Mouse (Mus musculus) mesoderm, embryonic 11.5 days (tissue): Measurements from ENCODE around the gene Sppl2b.
"Not testable (repeated sequence)": the region's sequence is repeated elsewhere in the genome, so short reads cannot be mapped to it uniquely, and the experiment has no call there.

Experiments
- DNase-seq: peaks from one replicate; pipeline ENCODE4 v3.0.0-alpha.2; 2012; ENCODE audit warnings: low read depth, low spot score

The Sppl2b gene

DNA sequence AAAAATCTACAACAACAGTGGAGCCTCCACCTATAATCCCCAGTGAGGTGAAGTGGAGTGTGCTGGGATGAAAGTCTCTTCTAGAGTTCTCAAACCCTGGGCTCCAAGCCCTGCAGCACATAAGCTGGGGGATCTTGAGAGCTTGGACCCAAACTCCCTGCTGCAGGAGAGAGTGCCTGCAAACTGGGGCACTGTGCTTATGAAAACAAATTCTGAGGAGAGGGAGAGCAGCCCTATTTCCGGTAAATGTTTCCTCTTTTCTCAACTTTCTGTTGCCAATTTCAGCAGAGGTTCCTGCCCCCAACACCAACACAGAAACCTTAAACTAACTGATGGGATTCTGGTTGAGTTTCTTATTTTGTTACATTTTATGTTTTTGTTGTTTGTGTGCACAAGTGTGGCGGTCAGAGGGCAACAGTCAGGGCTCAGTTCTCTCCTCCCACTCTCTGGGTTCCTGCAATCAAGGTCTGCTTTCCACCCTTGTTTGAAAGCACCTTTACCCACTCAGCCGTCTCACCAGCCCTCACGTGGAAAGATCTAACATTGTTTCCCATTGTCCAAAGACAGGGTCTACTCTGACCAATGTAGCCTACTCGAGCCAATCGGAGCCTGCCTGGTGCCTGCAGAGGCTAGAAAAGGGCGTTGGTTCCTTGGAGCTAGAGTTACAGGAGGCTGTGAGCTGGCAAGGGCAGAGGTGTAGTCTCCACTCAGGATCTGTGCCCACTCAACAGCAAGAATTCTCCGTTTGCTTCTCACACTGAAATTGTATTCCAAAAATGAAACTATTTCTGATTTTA, 31.0 kb upstream of the Sppl2b start:
- no peak for DNase-seq

GRCm38 (mm10) chr10:80824827-80825226, 30.2 kb upstream of the Sppl2b start:
- DNase-seq, result no peak

- DNase-seq, result peak; percentile 99
These were observed 28.7 kb upstream of the Sppl2b start, which contains the start of gene Oaz1 for GRCm38 (mm10) chr10:80826151-80827062. Gene Oaz1 (plus strand): TSS chr10:80826656.

- no peak for DNase-seq
These were observed 27.8 kb upstream of the Sppl2b start for GRCm38 (mm10) chr10:80827063-80827869.

GRCm38 (mm10) chr10:80827870-80828420, 27.1 kb upstream of the Sppl2b start:
- no peak for DNase-seq

GRCm38 (mm10) chr10:80828587-80828986, 26.5 kb upstream of the Sppl2b start:
- DNase-seq, result not testable (repeated sequence)

- DNase-seq, result no peak
These were observed 25.5 kb upstream of the Sppl2b start for GRCm38 (mm10) chr10:80829359-80830278.

GRCm38 (mm10) chr10:80831136-80831535, 23.9 kb upstream of the Sppl2b start:
- peak; percentile 84 for DNase-seq

- no peak for DNase-seq
These were observed 22.3 kb upstream of the Sppl2b start for GRCm38 (mm10) chr10:80832818-80833217.

DNA sequence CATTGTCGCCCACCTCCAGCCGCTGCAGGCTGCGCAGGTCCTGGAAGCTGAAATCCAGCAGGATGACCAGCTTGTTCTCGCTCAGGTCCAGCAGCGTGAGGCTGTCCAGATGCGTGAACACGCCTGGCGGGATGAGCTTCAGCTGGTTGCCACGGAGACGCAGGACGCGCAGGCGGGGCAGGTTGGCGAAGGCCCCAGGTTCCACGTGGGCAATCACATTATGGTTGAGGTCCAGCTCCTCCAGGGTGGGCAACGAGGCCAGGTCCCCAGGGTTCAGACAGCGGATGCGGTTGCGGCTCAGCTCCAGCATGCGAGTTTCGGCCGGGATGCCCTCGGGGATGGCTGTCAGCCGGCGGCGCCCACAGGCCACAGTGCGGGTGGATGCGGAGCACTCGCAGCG, 19.5 kb upstream of the Sppl2b start:
- no peak for DNase-seq

GRCm38 (mm10) chr10:80836949-80837379, 18.1 kb upstream of the Sppl2b start:
- DNase-seq, result no peak

- DNase-seq, result no peak
These were observed 17.2 kb upstream of the Sppl2b start for GRCm38 (mm10) chr10:80837827-80838226.

DNA sequence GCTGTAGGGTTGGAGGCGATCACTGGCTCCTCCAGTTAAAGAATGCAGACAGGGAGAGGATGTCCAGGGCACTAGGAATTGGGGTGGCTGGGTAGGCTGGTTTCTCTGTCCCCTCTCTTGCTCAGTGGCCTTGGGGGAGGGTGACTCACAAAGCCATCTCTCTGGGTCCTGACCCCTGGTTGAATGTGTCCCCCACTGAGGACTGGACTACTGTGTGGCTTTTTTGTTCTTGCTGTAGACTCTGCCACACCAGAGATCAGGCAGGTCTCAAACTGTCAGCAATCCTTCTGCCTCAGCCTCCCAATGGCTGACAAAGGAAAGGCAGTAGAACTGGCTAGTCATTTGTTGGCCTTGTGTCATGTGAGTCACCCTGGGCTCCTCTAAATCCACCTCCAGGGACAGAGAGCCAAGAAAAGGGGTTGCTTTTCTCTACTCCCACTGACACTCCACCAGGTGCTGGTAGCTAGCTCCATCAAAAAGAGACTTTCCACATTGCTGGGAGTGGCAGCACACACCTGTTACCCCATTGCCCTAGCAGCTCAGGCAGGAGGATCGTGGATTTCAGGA, 16.6 kb upstream of the Sppl2b start:
- DNase-seq, result no peak

DNA sequence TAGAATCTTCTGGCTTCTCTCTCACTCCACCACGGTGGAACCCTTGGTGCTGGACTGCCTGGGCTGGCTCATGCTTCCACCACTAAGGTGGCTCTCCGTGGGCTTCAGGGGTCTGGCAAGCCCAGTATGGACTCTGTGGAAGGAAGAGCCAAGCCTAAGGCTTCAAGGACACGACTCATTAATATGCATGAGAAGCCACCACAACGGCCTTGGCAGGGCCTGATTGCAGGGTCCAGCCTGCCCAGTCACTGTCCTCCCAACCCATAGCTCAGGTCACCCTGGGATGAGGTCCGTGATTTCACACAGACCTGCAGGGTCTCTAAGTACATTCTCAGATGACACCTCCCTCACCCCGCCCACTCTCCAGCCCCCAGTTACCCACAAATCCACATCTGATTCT, 15.2 kb upstream of the Sppl2b start:
- no peak for DNase-seq

- no peak for DNase-seq
These were observed 13.4 kb upstream of the Sppl2b start for GRCm38 (mm10) chr10:80841685-80842084.

DNA sequence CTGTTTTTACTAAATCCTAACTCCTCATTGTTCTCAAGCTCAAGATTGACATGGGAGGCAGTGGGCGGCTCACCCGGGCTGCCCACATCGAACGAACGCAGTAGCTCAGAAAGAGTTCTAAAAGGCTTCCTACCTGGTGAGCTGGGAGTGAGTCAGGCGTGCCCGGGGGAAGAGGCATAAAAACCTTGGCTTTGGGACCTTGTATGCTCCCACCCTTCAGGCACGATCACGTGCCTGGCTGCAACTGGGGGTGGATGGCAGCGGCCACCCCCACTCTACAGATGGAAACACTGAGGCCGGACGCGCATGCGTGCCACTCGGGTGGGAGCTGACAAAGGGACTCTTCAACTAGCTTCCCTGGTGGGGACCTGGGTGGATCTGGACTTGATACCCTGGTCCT, 12.7 kb upstream of the Sppl2b start:
- DNase-seq, result no peak

- DNase-seq, result no peak
These were observed 11.8 kb upstream of the Sppl2b start for GRCm38 (mm10) chr10:80843087-80843930.

- DNase-seq, result peak; percentile 37
These were observed 11.0 kb upstream of the Sppl2b start, which contains the start of gene Lingo3 for GRCm38 (mm10) chr10:80843931-80844547. Gene Lingo3 (minus strand): TSS chr10:80844039.
